Mouse (Mus musculus): ENCODE measurements around the gene Polr1b. TPM values are rescaled to one million over a fixed set of nuclear protein-coding genes. Genes with fewer than 3 reads are reported as not detected.

The Polr1b gene
- polyA plus RNA-seq (2014; fragmentation: Nextera tagmentation; extraction: Ambion mirVana), result 12.1 and 14.0 TPM in 2 replicates

DNA sequence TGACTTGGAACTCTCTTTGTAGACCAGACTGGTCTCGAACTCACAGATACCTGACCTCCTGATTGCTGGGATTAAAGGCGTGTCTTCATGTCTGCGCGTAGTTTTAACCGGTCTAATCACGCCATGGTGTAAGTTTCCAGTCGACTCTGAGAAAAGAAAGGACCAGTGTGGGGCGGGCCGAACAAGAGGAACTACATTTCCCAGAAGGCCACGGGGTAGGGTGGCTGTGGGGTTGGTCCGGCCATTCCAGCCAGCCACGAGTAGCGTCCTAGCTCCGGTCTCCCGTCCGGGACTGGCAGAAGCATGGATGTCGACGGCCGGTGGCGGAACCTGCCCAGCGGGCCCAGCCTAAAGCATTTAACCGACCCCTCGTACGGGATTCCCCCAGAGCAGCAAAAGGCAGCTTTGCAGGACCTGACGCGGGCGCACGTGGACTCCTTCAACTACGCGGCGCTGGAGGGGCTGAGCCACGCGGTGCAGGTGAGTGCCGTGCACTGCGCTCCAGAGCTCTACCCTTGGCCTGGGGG lies at the start of gene Polr1b:
Polr1b (plus strand) TSS at position 212 of the 527 bp plus-strand sequence.
- Histone ChIP-seq H3K4me2 (ENCODE audit: low read length) (peak within 1 kb of the TSS; percentile 89), H3K36me3 (ENCODE audit: control insufficient read depth, insufficient read depth, low read length) (peaks cover 31% of the 10 kb centered on the region), H3K27me3 (ENCODE audit: control insufficient read depth, insufficient read depth, low read length) (no peaks in the 10 kb centered on the region), H3K4me3 (ENCODE audit: control insufficient read depth in 1 of 2, insufficient read depth in 1 of 2, low read depth in 1 of 2, low read length in 2 of 2) (peak within 1 kb of the TSS; percentile 84 to 96), H3K27ac (replicated peaks in 1 of 2; ENCODE audit: control insufficient read depth in 1 of 2, insufficient read depth in 1 of 2, low read depth in 2 of 2, low read length in 2 of 2) (no peak within 1 kb of the TSS), H3K4me1 (ENCODE audit: control insufficient read depth in 2 of 2, insufficient read depth in 2 of 2, low read length in 2 of 2) (0 out of 4 replicates have a peak, but pooled peaks cover 0 to 3% of the 10 kb centered on the region in 2 experiments), H3K9me3 (ENCODE audit: control insufficient read depth, low read length) (no peaks in the 10 kb centered on the region), H3K9ac (ENCODE audit: low read length) (peak within 1 kb of the TSS; percentile 82)
- 0% methylated on average over 35 of the region's 35 CpGs for WGBS
- ATAC-seq (ENCODE audit: insufficient number of reproducible peaks, insufficient read depth, low FRiP score, low read depth), result peak; percentile 99

DNA sequence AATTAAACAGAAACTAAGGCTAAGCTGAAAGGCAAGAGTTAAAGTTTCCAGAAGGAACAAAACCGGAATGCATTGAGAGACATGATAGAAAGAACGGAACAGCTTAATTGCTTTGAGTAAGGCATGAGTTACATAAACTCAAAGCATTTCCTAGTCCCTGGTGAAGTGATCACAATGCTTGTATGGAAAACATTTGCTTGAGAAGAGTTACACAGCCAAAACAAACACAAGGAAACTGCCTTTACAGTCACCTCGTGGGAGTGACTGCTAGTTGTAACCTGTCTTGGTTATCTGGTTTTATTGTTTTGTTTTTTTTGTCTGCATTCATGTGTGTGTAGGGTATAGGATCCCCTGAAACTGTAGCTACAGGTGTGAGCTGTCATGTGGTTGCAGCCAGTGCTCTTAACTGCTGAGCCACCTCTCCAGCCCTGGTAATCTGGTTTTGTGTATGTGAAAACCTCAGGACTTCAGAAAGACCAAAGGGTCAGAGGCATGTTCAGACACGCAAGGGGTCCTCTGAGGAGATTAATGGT lies 48.3 kb upstream of the Polr1b start:
- Histone ChIP-seq H3K4me2 (ENCODE audit: low read length) (no peak overlapping the region), H3K4me1 (ENCODE audit: control insufficient read depth in 2 of 2, insufficient read depth in 2 of 2, low read length in 2 of 2) (no peaks in the 10 kb centered on the region), H3K27ac (replicated peaks in 1 of 2; ENCODE audit: control insufficient read depth in 1 of 2, insufficient read depth in 1 of 2, low read depth in 2 of 2, low read length in 2 of 2) (no peak overlapping the region), H3K36me3 (ENCODE audit: control insufficient read depth, insufficient read depth, low read length) (no peaks in the 10 kb centered on the region), H3K4me3 (ENCODE audit: control insufficient read depth in 1 of 2, insufficient read depth in 1 of 2, low read depth in 1 of 2, low read length in 2 of 2) (no peak overlapping the region), H3K27me3 (ENCODE audit: control insufficient read depth, insufficient read depth, low read length) (no peaks in the 10 kb centered on the region), H3K9ac (ENCODE audit: low read length) (no peak overlapping the region), H3K9me3 (ENCODE audit: control insufficient read depth, low read length) (peaks cover 3% of the 10 kb centered on the region; the same call in 1 of the 2 replicates)
- WGBS, result 41% methylated on average over 4 of the region's 4 CpGs
- ATAC-seq (ENCODE audit: insufficient number of reproducible peaks, insufficient read depth, low FRiP score, low read depth), result no peak

DNA sequence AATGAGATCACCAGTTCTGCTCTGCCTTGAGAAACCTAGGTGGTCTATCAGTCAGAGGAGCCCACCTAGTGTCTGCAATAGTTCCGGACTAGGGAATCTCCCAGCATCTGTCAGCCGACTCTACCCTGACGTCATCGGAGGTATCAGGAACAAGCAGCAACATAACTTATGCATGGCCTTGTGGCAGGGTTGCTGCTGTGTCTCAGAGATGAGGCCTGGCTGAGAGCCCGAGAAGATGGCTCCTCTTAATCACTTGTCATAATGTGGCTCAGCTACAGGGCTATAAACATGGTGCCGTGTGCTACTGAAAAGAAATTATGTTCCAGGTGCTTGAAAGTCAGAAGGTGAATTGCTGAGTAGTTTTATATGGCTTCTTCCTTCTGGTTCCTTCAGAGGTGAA lies 45.1 kb upstream of the Polr1b start:
- Histone ChIP-seq H3K9ac (ENCODE audit: low read length) (no peak overlapping the region), H3K27me3 (ENCODE audit: control insufficient read depth, insufficient read depth, low read length) (no peaks in the 10 kb centered on the region), H3K4me2 (ENCODE audit: low read length) (no peak overlapping the region), H3K36me3 (ENCODE audit: control insufficient read depth, insufficient read depth, low read length) (no peaks in the 10 kb centered on the region), H3K4me1 (ENCODE audit: control insufficient read depth in 2 of 2, insufficient read depth in 2 of 2, low read length in 2 of 2) (no peaks in the 10 kb centered on the region), H3K27ac (replicated peaks in 1 of 2; ENCODE audit: control insufficient read depth in 1 of 2, insufficient read depth in 1 of 2, low read depth in 2 of 2, low read length in 2 of 2) (no peak overlapping the region), H3K4me3 (ENCODE audit: control insufficient read depth in 1 of 2, insufficient read depth in 1 of 2, low read depth in 1 of 2, low read length in 2 of 2) (no peak overlapping the region), H3K9me3 (ENCODE audit: control insufficient read depth, low read length) (peaks cover 6% of the 10 kb centered on the region)
- WGBS, result 80% methylated on average over 6 of the region's 6 CpGs
- no peak for ATAC-seq (ENCODE audit: insufficient number of reproducible peaks, insufficient read depth, low FRiP score, low read depth)

DNA sequence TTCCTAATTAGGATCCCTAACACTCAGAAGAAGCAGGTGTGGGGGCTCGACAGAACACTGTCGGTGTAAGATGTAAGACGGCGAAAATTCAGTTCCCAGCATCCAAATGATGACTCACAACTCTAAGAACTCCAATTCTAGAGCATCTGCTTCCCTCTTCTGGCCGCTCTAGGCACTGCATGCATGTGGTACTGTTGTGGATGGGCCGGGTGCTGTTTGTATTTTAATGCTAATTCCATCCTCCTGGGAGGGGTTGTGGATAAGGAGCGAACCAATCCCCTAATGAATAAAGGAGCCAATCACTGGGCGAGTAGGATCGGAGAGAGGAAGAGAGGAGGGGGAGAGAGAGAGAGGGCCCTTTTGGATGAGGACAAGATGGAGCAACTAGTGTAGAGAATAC lies 44.2 kb upstream of the Polr1b start:
- ATAC-seq (ENCODE audit: insufficient number of reproducible peaks, insufficient read depth, low FRiP score, low read depth), result no peak
- H3K36me3 ChIP-seq (ENCODE audit: control insufficient read depth, insufficient read depth, low read length), result no peaks in the 10 kb centered on the region
- no peak overlapping the region for H3K4me3 ChIP-seq (ENCODE audit: control insufficient read depth in 1 of 2, insufficient read depth in 1 of 2, low read depth in 1 of 2, low read length in 2 of 2)
- H3K27ac ChIP-seq (replicated peaks in 1 of 2; ENCODE audit: control insufficient read depth in 1 of 2, insufficient read depth in 1 of 2, low read depth in 2 of 2, low read length in 2 of 2), result no peak overlapping the region
- H3K4me1 ChIP-seq (ENCODE audit: control insufficient read depth in 2 of 2, insufficient read depth in 2 of 2, low read length in 2 of 2), result no peaks in the 10 kb centered on the region
- peaks cover 6% of the 10 kb centered on the region for H3K9me3 ChIP-seq (ENCODE audit: control insufficient read depth, low read length)
- no peak overlapping the region for H3K4me2 ChIP-seq (ENCODE audit: low read length)
- H3K9ac ChIP-seq (ENCODE audit: low read length), result no peak overlapping the region
- no peaks in the 10 kb centered on the region for H3K27me3 ChIP-seq (ENCODE audit: control insufficient read depth, insufficient read depth, low read length)
- 45% methylated on average over 9 of the region's 9 CpGs for WGBS

DNA sequence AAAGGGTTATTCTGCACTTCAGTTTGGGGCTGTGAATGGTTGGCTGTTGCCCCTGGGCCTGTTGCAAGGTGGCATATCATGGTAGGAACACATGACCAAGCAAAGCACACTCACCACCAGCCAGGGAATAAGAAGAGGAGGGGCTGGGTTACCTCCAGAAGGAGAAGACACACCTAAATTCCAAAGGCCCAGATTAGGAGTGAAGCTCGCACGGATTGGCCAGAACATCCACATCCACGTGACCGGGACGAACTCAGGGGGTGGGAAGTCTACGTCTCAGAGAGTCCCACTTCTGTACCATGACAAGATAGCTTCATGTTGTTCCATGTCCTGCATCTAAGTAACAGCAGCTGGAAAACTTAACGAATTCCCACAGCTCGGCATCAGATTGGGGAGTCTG lies 43.5 kb upstream of the Polr1b start:
- H3K9ac ChIP-seq (ENCODE audit: low read length), result no peak overlapping the region
- no peaks in the 10 kb centered on the region for H3K4me1 ChIP-seq (ENCODE audit: control insufficient read depth in 2 of 2, insufficient read depth in 2 of 2, low read length in 2 of 2)
- no peak for ATAC-seq (ENCODE audit: insufficient number of reproducible peaks, insufficient read depth, low FRiP score, low read depth)
- H3K27me3 ChIP-seq (ENCODE audit: control insufficient read depth, insufficient read depth, low read length), result no peaks in the 10 kb centered on the region
- H3K36me3 ChIP-seq (ENCODE audit: control insufficient read depth, insufficient read depth, low read length), result no peaks in the 10 kb centered on the region
- H3K4me3 ChIP-seq (ENCODE audit: control insufficient read depth in 1 of 2, insufficient read depth in 1 of 2, low read depth in 1 of 2, low read length in 2 of 2), result no peak overlapping the region
- no peak overlapping the region for H3K4me2 ChIP-seq (ENCODE audit: low read length)
- H3K9me3 ChIP-seq (ENCODE audit: control insufficient read depth, low read length), result peaks cover 6% of the 10 kb centered on the region
- 90% methylated on average over 8 of the region's 8 CpGs for whole genome bisulfite sequencing
- H3K27ac ChIP-seq (replicated peaks in 1 of 2; ENCODE audit: control insufficient read depth in 1 of 2, insufficient read depth in 1 of 2, low read depth in 2 of 2, low read length in 2 of 2), result no peak overlapping the region

DNA sequence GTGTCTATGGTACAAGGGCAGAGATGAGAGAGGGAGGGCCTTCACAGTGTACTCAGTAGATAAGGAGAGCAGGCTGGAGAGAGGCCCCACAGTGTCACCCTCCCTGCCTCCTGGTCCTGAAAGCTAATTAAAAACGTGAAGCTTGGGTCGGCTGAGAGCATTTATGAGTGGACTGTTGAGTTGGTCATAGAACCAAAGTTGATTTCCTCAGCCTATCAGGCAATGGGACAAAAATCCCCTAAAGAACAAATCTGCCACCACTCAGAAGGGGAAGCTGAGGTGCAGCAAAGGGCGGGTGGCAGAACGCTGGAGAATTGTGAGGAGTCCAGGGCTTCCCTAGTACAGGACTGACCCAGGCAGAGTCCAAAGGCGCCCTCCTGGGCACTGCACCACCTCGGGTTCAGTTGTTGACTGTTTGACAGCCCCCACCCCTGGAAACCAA lies 42.9 kb upstream of the Polr1b start:
- Histone ChIP-seq H3K4me2 (ENCODE audit: low read length) (no peak overlapping the region), H3K27ac (replicated peaks in 1 of 2; ENCODE audit: control insufficient read depth in 1 of 2, insufficient read depth in 1 of 2, low read depth in 2 of 2, low read length in 2 of 2) (no peak overlapping the region), H3K4me1 (ENCODE audit: control insufficient read depth in 2 of 2, insufficient read depth in 2 of 2, low read length in 2 of 2) (no peaks in the 10 kb centered on the region), H3K4me3 (ENCODE audit: control insufficient read depth in 1 of 2, insufficient read depth in 1 of 2, low read depth in 1 of 2, low read length in 2 of 2) (no peak overlapping the region), H3K36me3 (ENCODE audit: control insufficient read depth, insufficient read depth, low read length) (no peaks in the 10 kb centered on the region), H3K9ac (ENCODE audit: low read length) (no peak overlapping the region), H3K27me3 (ENCODE audit: control insufficient read depth, insufficient read depth, low read length) (no peaks in the 10 kb centered on the region), H3K9me3 (ENCODE audit: control insufficient read depth, low read length) (peaks cover 6% of the 10 kb centered on the region)
- WGBS, result 76% methylated on average over 6 of the region's 6 CpGs
- no peak for ATAC-seq (ENCODE audit: insufficient number of reproducible peaks, insufficient read depth, low FRiP score, low read depth)

DNA sequence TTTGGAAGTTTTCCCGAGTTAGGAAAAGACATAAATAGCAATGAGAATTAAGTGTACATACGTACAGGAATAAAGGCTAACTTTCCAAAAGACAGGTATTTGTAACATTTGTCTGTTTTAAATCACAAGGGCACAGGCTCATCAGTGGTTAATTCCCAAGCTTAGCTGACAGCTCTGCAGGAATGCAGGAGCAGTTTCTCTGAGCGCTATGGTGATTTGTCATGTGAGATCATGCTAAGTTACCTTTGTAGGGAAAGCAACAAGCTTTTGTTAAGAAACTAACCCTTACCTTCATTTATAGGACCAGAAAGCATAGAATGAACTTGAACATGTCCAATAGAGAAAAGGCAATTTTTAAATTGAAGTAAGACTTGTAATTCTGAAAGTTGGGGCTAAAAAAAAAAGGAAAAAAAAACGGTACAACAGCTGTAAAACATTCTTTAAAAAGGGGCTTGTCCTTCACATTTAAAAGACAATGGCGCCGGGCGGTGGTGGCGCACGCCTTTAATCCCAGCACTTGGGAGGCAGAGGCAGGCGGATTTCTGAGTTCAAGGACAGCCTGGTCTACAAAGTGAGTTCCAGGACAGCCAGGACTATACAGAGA lies 39.2 kb upstream of the Polr1b start:
- H3K9ac ChIP-seq (ENCODE audit: low read length), result no peak overlapping the region
- H3K27ac ChIP-seq (replicated peaks in 1 of 2; ENCODE audit: control insufficient read depth in 1 of 2, insufficient read depth in 1 of 2, low read depth in 2 of 2, low read length in 2 of 2), result no peak overlapping the region
- H3K36me3 ChIP-seq (ENCODE audit: control insufficient read depth, insufficient read depth, low read length), result no peaks in the 10 kb centered on the region
- no peak overlapping the region for H3K4me3 ChIP-seq (ENCODE audit: control insufficient read depth in 1 of 2, insufficient read depth in 1 of 2, low read depth in 1 of 2, low read length in 2 of 2)
- H3K4me2 ChIP-seq (ENCODE audit: low read length), result no peak overlapping the region
- 0 out of 4 replicates have a peak, but pooled peaks cover 0 to 5% of the 10 kb centered on the region in 2 experiments for H3K4me1 ChIP-seq (ENCODE audit: control insufficient read depth in 2 of 2, insufficient read depth in 2 of 2, low read length in 2 of 2)
- ATAC-seq (ENCODE audit: insufficient number of reproducible peaks, insufficient read depth, low FRiP score, low read depth), result no peak
- peaks cover 4% of the 10 kb centered on the region for H3K9me3 ChIP-seq (ENCODE audit: control insufficient read depth, low read length)
- no peaks in the 10 kb centered on the region for H3K27me3 ChIP-seq (ENCODE audit: control insufficient read depth, insufficient read depth, low read length)
- WGBS, result 64% methylated on average over 10 of the region's 10 CpGs

Measured in heart, embryonic 14.5 days (tissue).